Mouse (Mus musculus) regulatory T cell (primary cell): ENCODE data around the gene Ttll1.

ENCODE experiments used
- in situ Hi-C: fragments of 300-600 bp; cut with MboI, MseI; formaldehyde crosslinking; loops from one replicate; pipeline ENCODE4 v1.15.1; 2025; ENCODE audit warnings: high pct_unique_total_duplicates

Gene Ttll1

GRCm38 (mm10) chr15:83523638-83524332 is 13.1 kb upstream of the Ttll1 start:
- in situ Hi-C loops: loop anchor here (25.0 kb wide), 1 partner anchor 1161 kb away; the partner anchor contains the start of gene Ndufa6

GRCm38 (mm10) chr15:83523196-83523595 is 12.5 kb upstream of the Ttll1 start:
- in situ Hi-C loops: loop anchor here (25.0 kb wide), 1 partner anchor 1161 kb away; the partner anchor contains the start of gene Ndufa6

GRCm38 (mm10) chr15:83520861-83521382 is 10.2 kb upstream of the Ttll1 start:
- in situ Hi-C loops: loop anchor here (25.0 kb wide), 1 partner anchor 1159 kb away; the partner anchor contains the start of gene Ndufa6

- in situ Hi-C loops: loop anchor here (5.0 to 25.0 kb wide), 2 partner anchors 74 to 1156 kb away; partner anchors contain the start of gene Ndufa6
Measured at GRCm38 (mm10) chr15:83518215-83519048, 7.7 kb upstream of the Ttll1 start.

GRCm38 (mm10) chr15:83515018-83515417 is 4.3 kb upstream of the Ttll1 start:
- in situ Hi-C loops: loop anchor here (5.0 to 25.0 kb wide), 2 partner anchors 77 to 1153 kb away; partner anchors contain the start of gene Ndufa6

GRCm38 (mm10) chr15:83512489-83513281 is 2.0 kb upstream of the Ttll1 start:
- in situ Hi-C loops: loop anchor here (25.0 kb wide), 1 partner anchor 1150 kb away; the partner anchor contains the start of gene Ndufa6

- in situ Hi-C loops: loop anchor here (25.0 kb wide), 1 partner anchor 1148 kb away; the partner anchor contains the start of gene Ndufa6
Measured at GRCm38 (mm10) chr15:83509950-83510804, 516 bp downstream of the Ttll1 start.

GRCm38 (mm10) chr15:83501483-83501882 is 9.2 kb downstream of the Ttll1 start:
- in situ Hi-C loops: loop anchor here (25.0 kb wide), 1 partner anchor 1139 kb away; the partner anchor contains the start of gene Ndufa6

- in situ Hi-C loops: loop anchor here (25.0 kb wide), 1 partner anchor 1138 kb away; the partner anchor contains the start of gene Ndufa6
Measured at GRCm38 (mm10) chr15:83500352-83500751, 10.3 kb downstream of the Ttll1 start.

GRCm38 (mm10) chr15:83499211-83499755 is 11.4 kb downstream of the Ttll1 start:
- in situ Hi-C loops: no loop called here

GRCm38 (mm10) chr15:83497299-83497698 is 13.4 kb downstream of the Ttll1 start:
- in situ Hi-C loops: no loop called here

GRCm38 (mm10) chr15:83495787-83496367 is 14.8 kb downstream of the Ttll1 start:
- in situ Hi-C loops: no loop called here

GRCm38 (mm10) chr15:83495195-83495594 is 15.5 kb downstream of the Ttll1 start:
- in situ Hi-C loops: no loop called here

- in situ Hi-C loops: no loop called here
Measured at GRCm38 (mm10) chr15:83494572-83494920, 16.1 kb downstream of the Ttll1 start.

- in situ Hi-C loops: no loop called here
Measured at GRCm38 (mm10) chr15:83493856-83494571, 16.7 kb downstream of the Ttll1 start.

- in situ Hi-C loops: no loop called here
Measured at GRCm38 (mm10) chr15:83491891-83492290, 18.8 kb downstream of the Ttll1 start.

- in situ Hi-C loops: loop anchor here (5.0 kb wide), 1 partner anchor 117 kb away; no protein-coding TSS in a partner anchor
Measured at GRCm38 (mm10) chr15:83489471-83489870, 21.2 kb downstream of the Ttll1 start.

GRCm38 (mm10) chr15:83487477-83488115 is 23.1 kb downstream of the Ttll1 start:
- in situ Hi-C loops: loop anchor here (5.0 kb wide), 1 partner anchor 115 kb away; no protein-coding TSS in a partner anchor
